Mouse (Mus musculus): ENCODE measurements around the gene Ptrh2.

The Ptrh2 gene

DNA sequence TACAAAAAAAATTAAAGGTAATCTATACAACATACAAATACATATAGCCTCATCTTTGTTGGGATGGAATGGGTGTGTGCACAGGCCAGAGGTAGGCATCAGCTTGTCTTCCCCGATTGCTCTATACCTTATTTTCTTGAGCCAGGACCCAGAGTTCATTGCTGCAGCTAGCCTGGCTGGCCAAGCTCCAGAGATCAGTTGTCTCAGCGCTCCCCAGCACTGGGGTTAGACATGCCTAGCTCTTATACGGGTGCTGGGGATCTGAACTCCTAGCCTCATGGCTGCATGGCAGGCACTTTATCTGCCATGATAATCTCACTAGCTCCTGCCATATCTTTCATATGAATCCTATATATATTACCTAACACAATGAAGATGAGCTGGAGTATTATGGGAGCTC is 15.6 kb upstream of the Ptrh2 start:
- no peak for DNase-seq (ENCODE audit: extremely low spot score)

DNA sequence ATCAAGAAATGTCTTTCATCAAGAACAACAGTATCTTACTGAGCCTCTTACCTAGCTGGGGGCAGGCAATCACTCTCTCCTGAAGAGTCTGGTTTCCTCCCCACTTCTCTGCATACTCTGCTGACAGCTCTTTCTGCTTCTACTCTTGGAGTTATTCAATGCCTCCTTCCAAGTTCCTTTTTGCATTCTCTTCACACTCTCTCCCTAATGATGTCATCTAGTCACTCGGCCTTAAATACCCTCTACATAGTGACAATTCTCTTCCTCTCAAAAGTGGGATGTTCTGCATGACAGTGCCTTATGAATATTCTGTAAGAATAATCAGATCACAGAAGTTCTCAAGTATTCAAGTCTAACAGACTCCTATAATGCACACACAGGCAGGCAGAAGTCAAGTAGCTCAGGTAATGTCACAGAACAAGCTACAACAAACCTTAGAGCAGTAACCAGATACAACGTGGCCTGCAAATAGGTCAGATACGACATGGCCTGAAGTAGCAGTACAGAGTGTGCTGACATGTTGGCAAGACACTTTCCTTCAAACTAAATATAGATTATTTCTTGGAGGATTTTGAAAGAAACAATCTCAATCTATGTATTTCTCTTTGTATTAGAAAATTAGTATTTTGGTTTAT is 12.6 kb upstream of the Ptrh2 start:
- DNase-seq (ENCODE audit: extremely low spot score), result no peak

DNA sequence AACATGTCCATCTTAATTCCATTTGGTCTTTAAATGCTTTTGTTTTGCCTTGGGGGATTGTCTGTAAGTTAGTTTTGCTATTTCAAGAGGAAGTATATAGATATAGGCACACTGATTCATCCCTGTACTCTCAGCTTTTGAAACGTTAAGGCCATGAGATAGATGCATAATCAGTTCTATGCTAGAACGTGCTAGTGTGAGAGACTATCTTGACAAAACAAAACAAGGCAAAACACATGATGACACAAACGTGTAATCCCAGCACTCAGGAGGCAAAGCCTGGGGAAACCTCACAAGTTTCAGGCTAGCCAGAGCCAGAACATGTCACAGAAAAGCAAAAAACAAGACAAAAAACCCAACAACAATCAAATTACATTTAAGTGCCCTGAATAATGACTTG is 11.0 kb upstream of the Ptrh2 start:
- no peak for DNase-seq (ENCODE audit: extremely low spot score)

DNA sequence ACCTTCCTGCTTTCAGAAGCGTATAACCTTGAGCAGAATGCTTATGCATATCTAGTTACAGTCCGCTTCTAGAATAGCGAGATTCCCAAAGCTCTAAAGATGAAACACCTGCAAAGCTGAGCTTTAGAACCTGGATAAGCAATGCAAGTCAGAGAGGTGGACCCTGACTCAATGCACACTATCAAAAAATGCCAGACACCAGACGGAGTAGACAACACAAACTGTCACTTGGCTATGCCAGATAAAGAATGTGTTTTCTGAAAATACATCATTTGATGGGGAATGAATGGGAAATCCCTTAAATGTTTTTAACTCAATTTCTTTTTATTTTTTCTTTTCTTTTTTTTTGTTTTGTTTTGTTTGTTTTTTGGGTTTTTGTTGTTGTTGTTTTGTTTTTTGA is 8.3 kb upstream of the Ptrh2 start:
- DNase-seq (ENCODE audit: extremely low spot score), result no peak

- no peak for DNase-seq (ENCODE audit: extremely low spot score)
Observed at GRCm38 (mm10) chr11:86678957-86679356, 4.8 kb upstream of the Ptrh2 start.

DNA sequence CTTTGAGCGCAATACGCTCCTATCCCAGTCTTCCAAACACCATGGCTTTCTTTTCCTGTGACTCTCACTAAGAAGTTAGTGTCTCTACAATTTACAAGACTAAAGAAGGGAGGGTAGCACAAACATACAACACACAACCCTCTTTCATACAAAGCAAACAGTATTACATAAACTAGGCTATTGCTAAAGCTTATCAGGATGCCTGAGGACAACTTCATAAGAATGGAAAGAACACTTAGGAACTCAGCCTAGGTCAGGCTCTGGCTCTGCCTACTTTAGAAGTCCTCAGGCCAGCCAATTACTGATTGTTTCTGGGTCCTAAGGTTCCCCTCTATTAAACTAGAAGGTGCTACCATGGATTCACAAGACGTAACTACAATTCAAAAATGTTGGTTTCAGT is 3.1 kb upstream of the Ptrh2 start:
- DNase-seq (ENCODE audit: extremely low spot score), result no peak

- DNase-seq (ENCODE audit: extremely low spot score), result no peak
Observed at GRCm38 (mm10) chr11:86681423-86681822, 2.4 kb upstream of the Ptrh2 start.

DNA sequence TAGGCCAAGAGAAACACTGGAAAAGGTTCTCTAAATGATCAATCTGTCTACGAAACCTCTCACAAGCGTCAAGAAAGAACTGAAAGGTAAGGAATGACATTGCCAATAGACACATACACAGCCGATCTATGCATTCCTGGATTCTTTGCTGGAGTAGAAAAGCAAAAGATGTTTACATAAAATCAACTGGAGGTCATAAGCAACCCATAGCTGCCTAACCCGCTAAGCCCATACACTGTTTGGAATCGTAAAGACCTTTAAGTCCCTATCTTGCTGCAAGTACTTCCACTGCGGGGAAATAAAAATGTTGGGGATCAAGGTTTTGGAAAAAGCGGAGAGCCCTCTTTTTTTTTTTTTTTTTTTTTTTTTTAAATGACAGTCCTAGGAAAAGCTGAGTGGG is 924 bp upstream of the Ptrh2 start:
- no peak for DNase-seq (ENCODE audit: extremely low spot score)

- no peak for DNase-seq (ENCODE audit: extremely low spot score)
Observed at GRCm38 (mm10) chr11:86684126-86685012, 584 bp downstream of the Ptrh2 start.

DNA sequence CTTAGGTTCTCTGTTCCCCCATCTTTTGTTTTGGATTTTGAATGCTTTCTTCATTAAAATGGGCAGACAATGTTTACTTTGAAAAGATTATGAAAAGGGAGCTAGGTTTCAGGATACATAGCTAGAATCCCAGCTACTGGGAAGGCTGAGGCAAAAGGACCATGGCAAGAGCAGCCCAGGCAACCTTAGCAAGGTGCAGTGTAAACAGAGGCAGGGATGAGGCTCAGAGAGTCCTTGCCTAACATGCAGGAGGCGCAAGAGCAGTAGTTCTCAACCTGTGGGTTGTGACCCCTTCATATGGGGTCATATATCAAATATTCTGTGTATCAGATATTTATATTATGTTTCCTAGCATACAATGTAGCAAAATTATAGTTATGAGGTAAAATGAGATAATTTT is 1.6 kb downstream of the Ptrh2 start:
- no peak for DNase-seq (ENCODE audit: extremely low spot score)

GRCm38 (mm10) chr11:86690383-86690782 is 6.6 kb downstream of the Ptrh2 start:
- DNase-seq (ENCODE audit: extremely low spot score), result no peak

- no peak for DNase-seq (ENCODE audit: extremely low spot score)
Observed at GRCm38 (mm10) chr11:86691482-86691881, 7.7 kb downstream of the Ptrh2 start.

DNA sequence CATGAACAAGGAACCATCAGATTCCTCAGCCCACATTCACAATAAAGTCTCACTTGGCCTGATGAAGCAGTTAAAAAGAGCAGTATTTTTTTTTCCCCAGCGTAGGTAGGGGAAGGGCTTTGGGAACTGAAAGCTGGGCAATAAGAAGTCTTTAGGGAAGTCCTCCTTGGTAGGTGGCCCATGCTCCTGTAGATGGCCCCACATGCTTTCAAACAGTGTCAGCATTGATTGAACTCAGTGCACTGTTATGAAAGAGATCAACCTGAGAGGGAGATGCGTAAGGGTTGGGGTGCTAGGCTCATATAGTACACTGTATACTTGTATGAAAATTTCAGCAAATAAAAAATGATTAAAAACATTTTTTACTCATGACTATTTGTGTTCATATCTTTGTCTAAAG is 8.2 kb downstream of the Ptrh2 start:
- DNase-seq (ENCODE audit: extremely low spot score), result no peak

DNA sequence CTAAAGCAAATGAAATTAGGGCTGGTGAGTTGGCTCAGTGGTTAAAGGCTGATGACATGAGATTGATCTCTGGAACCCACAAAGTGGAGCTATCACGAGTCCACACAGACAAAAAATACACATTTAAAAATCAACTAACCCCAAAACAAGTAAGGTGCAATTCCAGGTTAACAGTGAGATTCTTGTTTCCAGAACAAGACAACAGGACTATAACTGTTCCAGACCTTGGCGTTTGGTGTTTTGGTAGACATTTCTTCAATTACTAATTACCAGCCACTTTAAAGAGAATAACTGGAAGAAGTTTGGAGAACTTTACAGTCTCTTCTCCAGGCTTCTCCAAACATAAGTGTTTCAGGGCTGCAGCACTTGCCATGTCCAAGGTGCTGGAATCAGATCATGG is 8.8 kb downstream of the Ptrh2 start:
- DNase-seq (ENCODE audit: extremely low spot score), result no peak

GRCm38 (mm10) chr11:86695461-86695860 is 11.7 kb downstream of the Ptrh2 start:
- DNase-seq (ENCODE audit: extremely low spot score), result no peak

- DNase-seq (ENCODE audit: extremely low spot score), result no peak
Observed at GRCm38 (mm10) chr11:86701151-86701550, 17.4 kb downstream of the Ptrh2 start.

DNA sequence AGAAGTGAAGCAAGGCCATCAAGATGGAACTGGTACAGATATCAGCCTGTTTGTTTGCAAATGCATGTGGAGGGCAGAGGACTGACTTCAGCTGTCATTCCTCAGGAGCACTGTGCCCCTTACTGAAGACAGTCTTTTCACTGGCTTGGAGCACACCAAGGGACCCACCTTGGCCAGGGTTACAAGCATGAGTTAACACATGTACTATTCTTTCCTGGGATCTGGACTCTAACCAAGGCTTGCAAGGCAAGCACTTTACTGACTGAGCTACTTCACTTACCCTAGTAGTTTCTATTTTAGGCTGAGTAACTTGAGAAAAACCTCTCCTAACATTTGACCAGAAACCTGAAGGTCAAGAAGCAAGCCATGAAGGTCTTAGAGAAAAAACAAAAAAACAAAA is 30.8 kb downstream of the Ptrh2 start:
- DNase-seq (ENCODE audit: extremely low spot score), result no peak

DNA sequence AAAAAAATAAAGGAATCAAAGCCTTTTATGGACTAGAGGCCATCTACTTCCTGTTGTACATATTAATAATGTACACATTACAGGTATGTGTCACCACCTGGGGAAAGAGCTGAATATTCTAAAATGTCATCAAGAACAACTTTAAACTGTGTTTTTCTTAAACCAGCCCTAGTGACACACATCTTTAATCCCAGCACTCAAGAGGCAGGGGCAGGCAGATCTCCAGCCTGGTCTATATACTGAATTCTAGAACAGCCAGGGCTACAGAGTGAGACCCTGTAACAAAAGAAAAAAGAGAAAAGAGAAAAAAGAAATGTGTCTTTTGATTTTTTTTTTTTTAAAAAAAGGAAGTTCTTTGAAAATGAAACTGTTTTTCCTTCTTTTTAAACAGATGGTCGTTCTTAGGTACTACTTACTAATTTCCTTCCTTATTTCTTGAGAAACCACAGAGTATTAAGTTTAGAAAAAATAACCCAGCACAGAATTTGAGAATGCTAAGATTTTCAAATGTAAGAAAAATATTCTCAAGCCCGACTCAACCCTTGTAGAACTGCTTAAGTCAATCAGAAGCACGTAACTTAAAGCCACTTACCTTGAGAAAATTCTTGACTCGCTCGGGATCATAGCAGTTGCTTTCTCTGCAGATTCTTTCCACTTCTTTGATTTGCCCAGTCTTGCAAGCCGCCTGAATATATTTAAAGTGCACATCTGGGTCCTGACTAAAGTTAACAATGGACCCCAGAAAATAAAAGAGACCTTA is 33.7 kb downstream of the Ptrh2 start:
- no peak for DNase-seq (ENCODE audit: extremely low spot score)

DNA sequence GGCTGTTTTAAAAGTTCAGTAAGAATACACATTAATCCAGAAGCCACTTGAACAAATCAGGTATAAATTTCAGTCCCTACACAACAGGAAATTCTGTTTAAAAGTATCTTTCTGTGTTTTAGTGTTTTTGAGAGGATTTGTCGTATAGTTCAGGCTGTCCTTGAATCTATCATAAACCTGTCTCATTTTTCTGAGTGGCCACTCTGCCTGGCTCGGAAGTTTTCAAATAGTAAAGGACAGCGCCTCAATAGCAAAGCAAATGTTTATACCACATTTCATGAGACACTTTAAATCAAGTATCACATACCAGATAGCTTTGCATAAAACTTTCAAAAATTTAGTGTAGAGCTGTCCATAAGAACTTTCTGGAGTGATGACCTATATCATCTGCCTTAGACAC is 34.6 kb downstream of the Ptrh2 start:
- no peak for DNase-seq (ENCODE audit: extremely low spot score)

GRCm38 (mm10) chr11:86719390-86719789 is 35.6 kb downstream of the Ptrh2 start:
- no peak for DNase-seq (ENCODE audit: extremely low spot score)

DNA sequence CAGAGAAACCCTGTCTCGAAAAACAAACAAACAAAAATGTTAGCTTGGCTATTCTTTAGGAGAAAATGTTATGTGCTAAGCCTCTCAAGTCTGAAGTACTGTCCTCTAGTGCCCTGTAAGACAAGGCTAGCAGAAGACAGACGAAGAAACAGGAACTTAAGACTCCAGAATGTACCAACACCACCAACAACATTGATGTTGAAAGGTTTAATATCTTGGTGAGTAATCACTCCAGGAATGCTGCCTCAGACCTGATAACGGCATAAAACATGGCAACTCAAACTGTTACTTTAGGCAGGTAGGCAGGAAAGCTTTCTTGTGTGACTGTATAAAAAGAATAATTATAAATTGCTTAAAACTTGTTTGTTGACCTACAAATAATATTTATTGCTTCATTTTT is 40.2 kb downstream of the Ptrh2 start:
- DNase-seq (ENCODE audit: extremely low spot score), result no peak

GRCm38 (mm10) chr11:86724982-86725381 is 41.2 kb downstream of the Ptrh2 start:
- no peak for DNase-seq (ENCODE audit: extremely low spot score)

GRCm38 (mm10) chr11:86725607-86726006 is 41.8 kb downstream of the Ptrh2 start:
- DNase-seq (ENCODE audit: extremely low spot score), result no peak

All from embryo, embryonic 9.5 days (tissue).